Mouse (Mus musculus) bone marrow macrophage, adult 2 months (primary cell): Measurements from ENCODE around the gene Gm20695.

Experiments
- CTCF ChIP-seq: IDR thresholded peaks from 2 replicates; pipeline ENCODE4 v1.5.1; 2012; ENCODE audit warnings: low read depth, mild to moderate bottlenecking, low read length, moderate library complexity
- POLR2A ChIP-seq: IDR thresholded peaks from 2 replicates; pipeline ENCODE4 v1.6.1; 2012; ENCODE audit warnings: mild to moderate bottlenecking, low read depth, low read length, borderline replicate concordance

DNA sequence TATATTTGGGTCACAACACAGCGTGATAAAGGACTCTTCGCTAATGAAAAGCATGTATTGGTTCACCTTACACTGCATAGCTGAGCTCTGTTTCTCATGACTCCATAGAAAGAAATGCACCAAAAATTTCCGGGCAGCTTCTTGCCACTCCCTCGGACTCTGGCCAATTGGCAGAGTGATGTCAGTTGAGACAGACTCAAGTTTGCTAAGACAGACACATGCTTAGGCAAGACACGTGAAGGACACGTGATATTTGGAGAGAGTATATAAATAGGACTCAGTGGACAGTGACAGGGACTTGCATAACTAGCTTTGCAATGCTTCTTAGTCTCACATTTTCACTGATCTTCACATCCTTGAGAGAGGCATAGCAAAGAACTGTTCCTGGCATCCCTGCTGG lies 71.9 kb downstream of the Gm20695 start:
- TF ChIP-seq CTCF (no peak), POLR2A (no peak)
